Mouse (Mus musculus) testis, postnatal 14 days (tissue): ENCODE results near the gene Cyp1a2.

Source experiments
- DNase-seq: peaks from one replicate; pipeline ENCODE4 v3.0.0; 2021; ENCODE audit warnings: low spot score

The Cyp1a2 gene

DNA sequence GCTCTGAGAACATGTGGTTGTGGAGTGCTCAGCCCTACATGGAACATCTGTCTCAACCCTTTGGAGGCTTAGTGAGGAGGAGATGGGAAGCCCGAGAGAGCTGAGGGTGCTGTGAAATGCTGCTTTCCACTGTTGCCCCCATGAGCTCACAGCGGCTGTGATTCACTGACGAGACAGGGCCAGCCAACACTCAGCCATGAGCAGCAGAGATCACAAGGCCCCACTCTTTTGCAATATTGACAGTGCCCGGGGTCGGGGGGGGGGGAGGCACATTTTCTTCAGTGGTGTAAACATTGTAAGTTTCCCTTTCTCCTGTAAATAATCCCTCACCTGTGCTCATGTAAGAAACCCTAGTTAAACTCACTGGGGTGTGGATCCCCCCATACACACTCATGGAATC lies 12.0 kb downstream of the Cyp1a2 start:
- DNase-seq: no peak

DNA sequence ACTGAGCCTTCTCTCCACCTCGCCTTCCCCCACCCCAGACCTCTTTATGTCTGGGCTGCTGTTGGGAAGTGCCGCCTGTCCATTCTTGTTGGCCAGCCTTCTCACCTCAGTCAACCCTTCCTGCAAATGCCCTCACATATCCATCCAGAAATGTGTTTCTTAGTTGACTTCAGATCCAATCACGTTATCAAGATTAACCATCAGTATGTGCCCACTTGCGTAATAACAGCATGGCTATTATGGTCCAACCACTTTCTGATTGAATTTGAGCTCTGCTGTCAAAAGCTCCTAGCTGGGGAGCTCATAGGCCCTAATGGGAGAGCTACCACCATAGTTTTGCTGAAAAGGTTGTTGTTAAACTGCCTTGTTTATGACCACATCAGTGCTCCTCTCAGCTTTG lies 12.5 kb downstream of the Cyp1a2 start:
- no peak for DNase-seq

DNA sequence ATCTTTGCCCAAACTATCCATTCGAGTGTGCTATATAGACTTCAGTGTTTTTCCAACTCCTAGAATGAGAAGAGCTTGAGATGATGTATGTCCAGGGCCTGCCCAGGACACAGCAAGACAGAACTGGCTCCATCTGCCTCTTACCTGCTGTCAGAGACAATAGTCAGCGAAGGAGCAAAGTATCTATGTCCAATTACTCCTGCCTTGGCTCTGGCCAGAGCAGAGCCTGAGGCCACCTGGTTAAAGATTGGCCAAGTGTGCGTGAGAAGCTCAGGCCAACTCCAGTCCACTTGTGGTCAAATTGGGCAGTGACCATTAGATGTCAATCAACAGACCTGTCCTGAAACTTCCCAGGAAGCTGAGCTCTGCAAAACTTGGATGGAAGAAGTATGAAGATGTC lies 13.9 kb downstream of the Cyp1a2 start:
- DNase-seq: no peak

DNA sequence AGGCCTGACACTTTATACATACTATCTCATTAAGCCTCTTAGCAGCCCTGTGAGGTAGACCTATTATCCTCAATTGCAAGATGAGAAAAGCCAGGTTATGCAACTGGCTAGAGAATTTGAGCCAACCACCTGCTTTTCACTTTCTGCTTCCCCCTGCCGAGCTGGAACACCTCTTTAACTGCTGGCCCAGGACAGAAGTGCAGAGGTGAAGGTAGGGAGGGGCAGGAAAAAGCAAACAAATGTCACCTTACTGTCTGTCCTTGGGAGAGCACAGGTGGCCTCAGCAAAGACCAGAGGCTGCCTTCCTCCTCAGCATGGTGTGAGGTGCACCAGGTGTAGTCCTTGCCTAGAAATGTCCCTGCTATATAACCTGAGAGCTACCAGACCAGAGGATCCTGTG lies 15.2 kb downstream of the Cyp1a2 start:
- DNase-seq: no peak

DNA sequence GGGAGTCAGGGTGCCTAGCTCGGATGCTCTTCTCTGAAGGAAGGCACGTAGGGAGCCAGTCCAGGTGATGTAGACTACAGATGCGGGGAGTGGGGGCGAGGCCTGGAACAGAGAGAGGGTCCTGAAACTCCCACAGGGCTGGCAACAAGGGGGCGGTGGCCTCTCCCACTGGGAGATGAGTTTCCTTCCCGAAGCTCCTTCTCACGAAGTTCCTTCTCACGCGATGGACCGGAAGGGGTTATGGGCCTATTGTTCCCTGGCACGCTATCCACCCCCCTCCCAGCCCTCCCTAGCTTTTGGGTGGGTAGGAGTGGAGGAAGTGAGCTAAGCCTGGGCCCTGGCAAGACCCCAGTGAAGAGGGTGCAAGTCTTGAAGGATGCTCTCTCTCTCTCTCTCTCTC lies 15.7 kb downstream of the Cyp1a2 start:
- DNase-seq: no peak

DNA sequence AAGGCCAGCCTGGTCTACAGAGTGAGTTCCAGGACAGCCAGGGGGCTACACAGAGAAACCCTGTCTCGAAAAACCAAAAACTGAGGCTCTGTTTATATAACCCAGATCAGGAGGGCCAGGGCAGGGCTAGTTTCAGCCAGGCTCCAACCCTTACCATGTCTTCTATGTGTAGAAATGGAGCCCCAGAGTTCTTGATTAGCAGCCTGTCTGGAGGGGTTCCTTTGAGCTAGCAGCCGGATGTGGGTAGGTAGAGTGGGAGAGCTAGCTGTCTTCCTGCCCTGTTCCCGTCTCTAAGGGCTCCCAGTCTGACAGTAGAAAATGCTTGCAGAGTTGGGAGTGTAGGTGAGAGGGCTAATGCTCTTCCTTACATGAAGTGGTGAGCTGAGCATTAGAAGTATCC lies 16.4 kb downstream of the Cyp1a2 start:
- no peak for DNase-seq

DNA sequence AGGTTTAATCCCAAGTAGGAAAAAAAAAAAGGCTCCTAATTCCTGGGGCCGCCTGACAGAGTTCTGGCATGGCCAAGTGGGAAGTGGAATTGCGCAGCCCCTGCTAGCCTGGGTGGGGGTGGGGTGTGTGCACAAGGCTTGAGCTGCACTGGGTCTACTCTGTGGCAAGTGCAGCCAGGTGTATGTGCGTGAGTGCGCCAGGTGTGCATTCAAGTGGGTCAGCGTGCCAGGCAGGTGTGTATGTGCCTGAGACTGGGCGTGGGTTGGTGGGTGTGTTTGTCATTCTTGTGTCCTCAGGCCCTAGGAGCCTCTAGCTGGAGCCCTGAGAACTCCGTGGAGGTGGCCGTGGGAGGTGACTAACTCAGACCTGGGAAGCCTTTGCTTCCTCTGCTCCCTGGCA lies 17.0 kb downstream of the Cyp1a2 start:
- DNase-seq: no peak

DNA sequence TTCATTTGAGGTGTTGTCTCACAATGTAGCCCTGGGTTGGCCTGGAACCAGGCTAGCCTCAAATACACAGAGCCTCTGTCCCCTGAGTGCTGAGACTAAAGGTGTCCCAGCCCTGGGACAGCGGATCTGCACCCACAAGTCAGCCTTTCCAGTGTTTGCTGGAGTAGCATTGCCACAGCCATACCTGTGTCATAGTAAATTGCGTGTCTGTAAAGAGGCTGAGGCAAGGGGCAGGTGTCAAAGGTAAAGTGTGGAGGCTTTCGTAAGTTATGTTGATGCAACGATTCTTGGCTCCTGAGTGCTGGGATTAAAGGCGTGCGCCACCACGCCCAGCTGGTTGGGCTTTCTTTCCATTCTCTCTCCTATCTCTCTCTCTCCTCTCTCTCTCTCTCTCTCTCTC lies 18.9 kb downstream of the Cyp1a2 start:
- DNase-seq: no peak

DNA sequence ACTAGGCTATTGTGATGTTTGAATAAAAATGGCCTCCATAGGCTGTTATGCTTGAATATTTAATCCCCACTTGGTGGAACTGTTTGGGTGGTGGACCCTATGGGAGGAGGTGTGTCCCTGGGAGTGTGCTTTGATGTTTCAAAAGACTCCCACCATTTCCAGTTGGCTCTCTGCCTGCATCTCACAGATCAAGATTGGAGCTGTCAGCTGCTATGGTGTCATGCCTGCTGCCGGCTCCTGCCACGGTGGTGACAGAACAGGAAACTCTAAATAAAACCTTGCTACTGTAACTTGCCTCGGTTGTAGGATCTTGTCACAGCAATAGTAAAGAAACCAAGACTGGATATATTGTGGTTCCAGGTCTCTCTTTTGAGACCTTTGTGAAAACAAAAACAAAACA lies 22.0 kb downstream of the Cyp1a2 start:
- DNase-seq: no peak

DNA sequence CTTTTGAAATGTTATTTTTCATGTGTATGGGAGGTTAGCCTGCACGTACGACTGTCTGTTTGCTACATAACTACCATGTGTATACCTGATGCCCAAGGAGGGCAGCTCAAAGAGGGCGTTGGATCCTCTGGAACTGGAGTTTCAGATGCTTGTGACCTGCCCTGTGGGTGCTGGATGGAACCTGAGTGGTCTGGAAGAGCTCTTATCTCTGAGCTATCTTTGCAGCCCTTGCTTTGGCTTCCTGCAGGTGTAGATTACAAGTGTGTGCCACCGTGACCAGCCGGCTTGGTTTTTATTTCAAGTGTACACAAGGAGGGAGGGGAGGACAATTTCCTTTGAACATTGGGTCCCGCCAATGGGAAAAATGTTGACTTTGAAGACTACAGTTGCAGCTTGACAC lies 23.0 kb downstream of the Cyp1a2 start:
- no peak for DNase-seq

DNA sequence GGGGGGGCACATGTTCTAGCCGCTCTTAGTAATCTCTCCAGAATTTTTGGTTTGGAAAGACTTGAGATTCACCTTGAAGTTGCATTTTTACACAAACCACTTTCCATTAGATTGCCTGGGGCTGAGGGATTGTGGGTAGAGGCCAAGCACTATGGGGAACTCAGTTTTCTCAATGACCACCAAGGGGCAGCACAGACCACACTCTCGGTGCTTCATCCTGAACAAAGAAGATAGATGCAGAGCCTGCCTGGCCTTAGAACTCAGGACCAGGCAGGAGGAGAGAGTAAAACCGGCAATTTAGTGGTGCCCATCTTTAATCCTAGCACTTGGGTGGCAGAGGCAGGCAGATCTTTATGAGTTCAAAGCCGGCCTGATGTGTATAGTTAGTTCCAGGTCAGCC lies 23.7 kb downstream of the Cyp1a2 start:
- no peak for DNase-seq

DNA sequence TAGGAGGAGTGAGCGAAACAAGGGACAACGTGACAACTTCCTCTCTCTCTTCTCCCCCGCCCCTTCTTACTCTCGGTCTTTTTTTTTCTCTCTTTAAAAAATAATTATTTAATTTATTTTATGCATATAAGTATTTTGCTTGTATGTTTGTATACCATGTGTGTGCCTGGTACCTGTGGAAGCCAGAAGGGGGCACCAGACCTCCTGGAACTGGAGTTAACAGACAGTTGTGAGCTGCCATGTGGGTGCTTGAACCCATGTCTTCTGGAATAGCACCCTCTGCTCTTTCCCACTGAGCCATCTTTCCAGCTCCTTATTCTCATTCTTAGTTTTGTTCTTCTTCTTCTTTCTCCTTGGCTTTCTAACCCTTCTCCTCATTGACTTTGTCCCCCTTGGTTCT lies 24.5 kb downstream of the Cyp1a2 start:
- no peak for DNase-seq

DNA sequence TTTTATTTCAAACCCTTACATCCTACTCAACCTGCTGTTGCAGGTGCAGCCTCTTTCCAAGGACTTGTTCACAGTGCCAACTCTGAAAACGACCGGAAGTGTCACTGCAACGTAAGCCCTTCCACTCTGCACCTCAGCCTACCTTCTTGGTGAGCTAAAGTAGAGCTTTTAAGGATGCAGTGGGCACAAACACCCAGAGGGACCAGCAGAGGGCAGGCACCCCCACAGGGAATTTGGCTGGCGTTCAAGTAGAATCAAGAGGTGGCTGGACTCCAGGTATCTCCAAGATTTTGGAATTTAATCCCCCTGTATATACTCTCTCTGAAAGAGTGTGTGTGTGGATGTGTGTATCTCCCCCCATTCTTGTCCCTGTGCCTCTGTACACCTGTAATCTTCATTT lies 25.7 kb downstream of the Cyp1a2 start:
- no peak for DNase-seq

DNA sequence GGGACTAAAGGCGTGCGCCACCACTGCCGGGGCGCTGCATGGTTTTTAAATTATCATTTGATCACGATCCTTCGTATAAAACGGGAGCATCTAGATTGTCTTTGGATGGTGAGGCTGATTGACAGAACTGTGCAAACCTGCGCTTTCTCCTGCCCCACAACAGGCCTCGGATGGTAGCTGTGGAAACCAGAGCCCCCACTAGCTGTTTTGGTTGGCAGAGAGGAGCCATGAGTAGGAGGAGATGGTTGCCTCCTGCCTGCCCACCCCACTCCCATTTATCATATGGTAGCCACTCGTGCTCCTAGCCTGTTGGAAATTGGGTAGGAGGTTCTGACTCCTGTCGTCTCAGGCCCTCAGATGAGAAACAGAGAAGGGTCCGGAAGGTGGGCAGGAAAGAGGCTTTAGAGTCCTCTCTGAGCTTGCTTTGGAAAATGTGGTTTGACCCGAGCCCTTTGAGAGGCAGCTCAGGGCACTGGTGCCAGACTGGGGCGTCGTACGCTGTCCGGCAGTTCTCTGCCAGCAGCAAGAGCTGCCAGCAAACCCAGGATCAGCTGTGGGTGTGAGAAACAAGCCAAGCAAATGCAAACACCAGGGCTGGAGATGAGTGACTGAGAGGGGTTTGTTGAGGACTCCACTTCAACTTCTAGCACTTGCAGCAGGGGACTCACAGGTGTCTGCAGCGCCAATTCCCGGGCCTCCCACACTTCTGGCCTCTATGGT lies 26.7 kb downstream of the Cyp1a2 start:
- no peak for DNase-seq

DNA sequence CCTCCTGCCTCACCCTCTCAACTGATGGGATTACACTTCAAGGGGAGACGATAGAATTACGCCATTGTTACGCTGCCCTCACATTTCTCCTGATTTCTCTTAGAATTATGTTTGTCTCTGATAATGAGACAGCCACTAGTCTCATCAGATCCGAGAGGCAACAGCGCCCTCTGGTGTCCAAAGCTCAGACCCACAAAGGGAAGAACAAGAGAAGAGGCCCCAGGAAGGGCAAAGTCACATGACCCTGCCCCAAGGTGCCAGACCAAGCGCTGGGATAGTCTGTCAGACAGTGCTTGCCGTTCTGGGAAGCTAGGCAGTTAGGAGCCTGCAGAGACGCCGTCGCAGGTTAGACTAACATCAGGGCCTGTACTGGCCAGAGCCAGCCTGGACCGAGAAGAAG lies 27.8 kb downstream of the Cyp1a2 start:
- DNase-seq: peak; percentile 87

DNA sequence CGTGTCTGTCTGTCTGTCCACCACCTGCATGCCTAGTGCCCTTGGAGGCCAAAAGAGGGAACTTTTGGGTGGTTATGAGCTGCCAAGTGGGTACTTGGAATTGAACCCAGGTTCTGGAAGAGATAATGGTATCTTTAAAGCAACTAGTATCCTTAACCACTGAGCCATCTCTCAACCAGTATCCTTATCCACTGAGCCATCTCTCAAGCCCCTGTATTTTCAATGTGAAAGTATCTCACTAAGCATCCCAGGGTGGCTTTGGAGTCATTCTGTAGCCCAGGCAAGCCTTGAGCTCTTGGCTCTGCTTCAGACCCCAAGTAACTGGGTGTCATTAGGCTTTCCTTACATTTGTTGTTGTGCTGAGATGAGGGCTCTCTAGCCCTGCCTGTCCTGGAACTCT lies 28.5 kb downstream of the Cyp1a2 start:
- no peak for DNase-seq

DNA sequence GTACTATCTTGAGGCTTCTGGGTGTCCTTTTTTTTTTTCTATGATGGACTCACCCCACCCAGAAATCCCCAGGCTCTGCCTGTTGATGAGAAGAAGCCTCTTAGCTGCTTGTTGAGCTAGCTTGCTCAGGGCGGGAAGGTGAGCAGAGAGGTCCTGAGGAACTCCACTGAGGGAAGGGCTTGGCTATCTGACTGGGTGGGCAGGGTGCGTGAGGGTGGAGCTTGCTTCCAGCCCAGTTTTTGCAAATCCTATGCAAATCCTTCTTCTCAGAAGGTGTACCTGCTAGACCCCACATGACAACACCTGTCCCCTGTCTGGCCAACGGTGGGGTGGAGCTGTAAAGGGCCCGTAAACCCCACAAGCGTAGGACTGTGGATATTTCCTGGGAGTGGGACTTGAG lies 30.2 kb downstream of the Cyp1a2 start, which contains the start of gene Csk:
TSS of gene Csk (minus strand) at position 349 of the 400 bp plus-strand sequence.
- DNase-seq: no peak

DNA sequence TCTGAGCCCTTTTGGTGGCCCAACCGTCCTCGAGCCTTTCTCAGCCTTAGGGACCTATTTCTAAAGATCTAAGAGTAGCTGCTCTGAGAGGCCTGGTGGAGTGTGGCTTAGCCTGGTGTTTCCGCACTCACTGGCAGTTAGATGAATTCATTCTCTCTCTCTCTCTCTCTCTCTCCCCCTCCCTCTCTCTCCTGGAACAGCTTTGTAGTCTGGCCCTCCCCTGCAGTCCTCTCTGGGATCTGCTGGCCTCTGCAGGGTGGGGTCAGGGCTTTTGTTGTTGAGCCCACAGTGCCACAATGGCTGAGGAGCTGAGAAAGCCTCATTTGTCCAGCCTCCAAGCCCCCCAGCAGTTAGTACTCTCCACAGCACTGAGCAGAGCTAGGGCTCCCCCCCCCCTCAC lies 30.6 kb downstream of the Cyp1a2 start:
- no peak for DNase-seq

DNA sequence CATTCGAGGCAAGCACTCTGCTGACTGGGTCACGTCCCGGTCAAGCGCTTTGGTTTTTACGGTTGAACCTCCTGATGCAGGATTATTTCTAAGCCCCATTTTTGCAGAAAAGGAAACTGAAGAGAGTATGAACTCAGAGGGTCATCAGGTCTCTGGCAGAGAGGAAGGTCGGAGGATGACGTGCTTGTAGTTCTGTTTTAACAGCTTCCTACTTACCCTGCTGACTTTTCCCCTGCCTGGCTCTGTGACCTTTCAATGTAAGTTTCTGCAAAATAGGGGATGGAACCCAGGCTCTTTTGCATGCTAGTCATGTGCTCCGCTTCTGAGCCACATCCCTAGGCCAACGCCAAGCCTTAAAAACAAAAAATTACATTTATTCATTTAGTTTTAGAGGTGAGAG lies 31.2 kb downstream of the Cyp1a2 start:
- no peak for DNase-seq

DNA sequence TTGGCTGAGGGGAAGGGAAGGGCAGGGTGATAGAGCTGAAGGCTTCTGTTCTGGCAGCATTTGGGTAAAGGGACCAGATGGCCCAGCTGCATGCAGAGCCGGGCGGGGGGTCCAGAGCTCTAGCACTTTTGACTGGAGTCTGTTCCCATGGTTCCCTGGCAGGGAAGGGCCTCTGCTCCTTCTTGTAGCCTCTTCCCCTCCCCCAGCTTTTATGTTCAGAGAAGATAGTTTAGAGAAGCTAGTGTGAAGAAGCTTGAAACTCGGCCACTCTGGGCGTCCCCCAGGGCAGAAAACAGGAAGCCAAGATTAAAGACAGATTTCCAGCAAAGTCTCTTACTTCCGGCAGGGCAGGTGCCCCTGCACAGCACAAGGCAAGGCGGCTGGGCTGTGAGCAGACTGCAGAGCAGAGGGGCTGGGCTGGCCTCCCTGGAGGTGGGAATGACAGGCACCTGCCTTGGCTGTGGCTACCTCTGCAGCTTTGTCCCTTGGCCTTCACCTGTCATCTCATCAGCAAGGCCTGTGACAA lies 32.7 kb downstream of the Cyp1a2 start:
- no peak for DNase-seq

DNA sequence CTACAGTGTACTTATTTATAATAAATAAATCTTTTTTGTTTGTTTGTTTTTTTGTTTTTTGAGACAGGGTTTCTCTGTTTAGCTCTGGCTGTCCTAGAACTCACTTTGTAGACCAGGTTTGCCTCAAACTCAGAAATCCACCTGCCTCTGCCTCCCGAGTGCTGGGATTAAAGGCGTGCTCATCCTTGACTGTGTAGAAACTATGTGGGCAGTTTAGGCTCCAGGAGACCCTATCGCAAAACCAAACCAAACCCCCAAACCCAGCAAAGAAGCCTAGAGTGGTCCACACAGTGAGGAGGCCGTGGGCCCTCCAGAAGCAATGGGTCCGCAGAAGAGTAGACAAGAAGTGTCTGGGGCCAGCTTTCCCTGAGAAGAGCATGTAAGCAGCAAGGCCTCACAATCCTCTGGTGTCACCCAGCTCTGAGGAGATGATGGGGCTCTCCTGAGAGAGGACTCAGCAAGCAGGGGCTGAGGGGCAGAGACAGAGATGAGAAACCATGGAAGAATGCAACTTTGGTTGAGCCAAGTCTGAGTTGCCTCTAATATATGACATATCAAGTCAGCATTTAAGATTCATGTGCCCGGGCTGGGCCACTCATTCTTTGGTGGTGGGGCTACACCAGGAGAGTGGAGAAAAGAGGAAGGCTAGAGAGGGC lies 33.2 kb downstream of the Cyp1a2 start:
- no peak for DNase-seq

DNA sequence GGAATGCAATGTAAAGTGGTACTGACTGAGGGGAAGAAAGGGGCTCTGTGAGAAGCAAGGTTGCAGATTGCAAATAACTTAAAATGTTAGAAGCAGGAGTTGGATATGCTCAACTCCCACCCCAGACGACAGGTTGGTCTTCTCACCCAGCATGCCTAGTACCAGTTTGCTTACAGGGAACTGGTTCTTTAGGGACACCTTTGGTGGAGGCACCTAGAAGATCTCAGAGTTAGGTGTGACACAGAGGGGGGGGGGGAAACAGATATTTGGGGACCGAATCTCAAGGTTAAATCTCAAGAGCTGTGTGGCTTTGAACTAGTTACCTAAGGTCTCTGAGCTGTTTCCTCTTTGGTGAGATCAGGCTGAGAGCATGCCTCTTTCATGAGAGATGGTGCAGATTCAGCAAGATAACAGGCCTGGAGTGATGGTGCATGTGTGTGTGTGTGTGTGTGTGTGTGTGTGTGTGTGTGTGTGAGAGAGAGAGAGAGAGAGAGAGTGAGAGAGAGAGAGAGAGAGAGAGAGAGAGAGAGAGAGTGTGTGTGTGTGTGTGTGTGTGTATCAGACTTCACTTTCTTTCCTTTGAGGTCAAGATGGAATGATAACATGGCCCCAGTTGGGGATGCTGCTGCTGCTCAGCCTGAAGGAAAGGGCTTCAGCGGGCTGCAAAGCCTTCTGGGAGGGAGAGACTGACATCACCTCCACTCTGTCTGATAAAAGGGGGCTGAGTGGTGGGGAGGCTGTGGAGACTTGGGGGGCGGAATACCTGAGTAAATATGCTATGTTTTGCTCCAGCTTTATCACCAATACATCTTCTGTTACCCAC lies 36.0 kb downstream of the Cyp1a2 start:
- no peak for DNase-seq

DNA sequence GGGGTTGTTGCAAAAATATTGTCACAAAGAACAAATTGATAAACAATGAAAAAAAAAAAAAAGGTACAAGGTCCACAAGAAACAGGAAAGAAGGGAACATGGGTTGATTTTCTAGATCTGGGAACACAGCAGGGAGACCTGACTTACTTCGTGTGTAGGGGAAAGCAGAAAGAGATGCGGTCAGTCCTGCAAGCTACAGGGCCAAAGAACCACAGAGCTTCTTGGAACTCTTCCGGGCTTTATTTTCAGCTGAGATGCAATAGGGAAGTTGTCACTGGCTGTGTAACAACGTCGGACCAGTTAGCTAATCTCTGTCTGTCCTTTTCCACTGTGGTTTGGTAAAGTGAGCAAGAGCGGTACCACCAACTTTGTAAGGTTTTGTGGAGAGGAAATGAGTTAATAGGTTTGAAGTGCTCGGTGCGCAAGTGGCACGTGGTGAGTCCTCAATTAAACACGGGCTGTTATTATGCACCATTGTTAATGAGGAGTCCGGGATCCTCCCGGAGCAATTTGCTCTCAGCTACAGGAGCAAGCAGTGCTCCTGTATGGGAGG lies 36.9 kb downstream of the Cyp1a2 start:
- DNase-seq: no peak
